Mouse (Mus musculus) layer of hippocampus, adult 11-12 months (tissue): Measurements from ENCODE around the gene Tiam2.

Experiments
- DNase-seq: peaks from one replicate; pipeline ENCODE4 v3.0.0; 2022; ENCODE audit warnings: low spot score

Gene Tiam2

GRCm38 (mm10) chr17:3498086-3498485 is 171.7 kb downstream of the Tiam2 start:
- peak; percentile 55 for DNase-seq

DNA sequence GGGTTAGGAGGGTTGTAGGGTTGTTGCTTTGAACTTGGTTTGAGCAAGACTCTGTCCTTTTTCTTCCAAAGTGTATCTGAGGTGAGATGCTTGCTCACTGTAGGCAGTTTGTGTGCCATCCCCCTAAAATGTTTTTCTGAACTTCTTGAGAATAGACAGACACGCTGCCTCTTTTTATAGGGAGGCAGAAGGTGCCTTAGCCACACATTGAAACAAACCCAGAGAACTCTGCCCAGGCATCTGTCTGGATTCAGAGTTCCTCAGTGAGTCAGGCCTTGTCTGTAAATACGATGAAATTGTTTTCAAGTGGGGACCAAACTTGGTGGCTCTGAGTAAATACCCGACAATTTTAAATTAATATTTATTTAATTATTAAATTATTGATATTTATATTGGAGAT is 172.2 kb downstream of the Tiam2 start:
- no peak for DNase-seq

DNA sequence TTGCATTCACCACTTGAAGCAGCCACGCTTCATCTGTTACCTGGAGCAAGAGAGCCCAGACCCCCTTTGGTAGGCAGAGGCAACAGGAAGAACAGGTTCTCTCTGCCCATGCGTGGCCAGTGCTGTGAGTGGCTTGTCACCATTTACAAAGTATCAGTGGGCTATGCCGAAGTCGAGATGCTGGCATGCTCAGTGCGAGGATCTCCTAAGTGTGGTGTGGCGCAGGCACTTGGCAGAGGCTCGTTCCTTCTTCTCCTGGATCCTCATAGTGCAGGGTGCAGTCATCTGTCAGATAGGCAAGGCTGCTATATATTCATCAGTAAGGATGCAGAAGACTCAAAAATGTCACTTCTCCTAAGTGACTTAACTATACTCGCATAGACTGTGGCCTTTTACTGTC is 173.1 kb downstream of the Tiam2 start:
- DNase-seq = no peak

GRCm38 (mm10) chr17:3500076-3500475 is 173.7 kb downstream of the Tiam2 start:
- DNase-seq = no peak

DNA sequence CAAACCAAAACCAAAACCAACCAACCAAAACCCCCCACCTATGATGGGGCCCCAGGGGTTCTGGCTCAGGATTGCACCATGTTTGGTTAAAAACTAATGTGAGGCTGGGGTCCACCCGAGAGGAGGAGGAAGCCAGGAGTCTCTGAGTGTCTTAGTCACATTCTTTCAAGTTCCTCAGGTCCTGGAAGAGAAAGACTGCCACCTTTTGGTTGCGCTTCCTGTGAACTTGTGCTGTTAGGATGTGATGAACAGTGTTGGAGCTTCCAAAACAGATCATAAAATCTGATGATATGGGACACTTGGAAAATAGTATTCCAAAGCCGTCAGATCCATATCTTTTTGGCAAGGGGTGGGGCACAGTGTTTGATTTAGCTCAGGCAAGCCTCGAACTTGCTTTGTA is 174.6 kb downstream of the Tiam2 start:
- DNase-seq = no peak

DNA sequence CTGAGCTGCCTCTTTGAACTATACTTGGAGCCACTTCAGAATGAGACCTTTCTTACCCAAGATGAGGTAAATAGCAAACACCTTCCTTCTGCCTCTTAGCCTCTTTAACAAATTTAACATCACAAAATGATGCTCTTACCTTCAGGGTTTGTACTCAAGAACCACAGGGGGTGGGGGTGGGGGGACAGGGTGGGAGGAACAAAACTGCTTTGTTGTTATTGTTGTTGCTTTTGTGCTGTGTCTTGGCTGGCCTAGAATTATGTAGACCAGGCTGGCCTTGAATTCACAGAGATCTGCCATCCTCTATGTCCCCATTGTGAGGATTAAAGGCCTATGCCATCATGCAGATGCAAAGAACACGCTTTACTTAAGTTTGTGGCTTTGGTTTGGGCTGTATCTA is 179.3 kb downstream of the Tiam2 start:
- no peak for DNase-seq

DNA sequence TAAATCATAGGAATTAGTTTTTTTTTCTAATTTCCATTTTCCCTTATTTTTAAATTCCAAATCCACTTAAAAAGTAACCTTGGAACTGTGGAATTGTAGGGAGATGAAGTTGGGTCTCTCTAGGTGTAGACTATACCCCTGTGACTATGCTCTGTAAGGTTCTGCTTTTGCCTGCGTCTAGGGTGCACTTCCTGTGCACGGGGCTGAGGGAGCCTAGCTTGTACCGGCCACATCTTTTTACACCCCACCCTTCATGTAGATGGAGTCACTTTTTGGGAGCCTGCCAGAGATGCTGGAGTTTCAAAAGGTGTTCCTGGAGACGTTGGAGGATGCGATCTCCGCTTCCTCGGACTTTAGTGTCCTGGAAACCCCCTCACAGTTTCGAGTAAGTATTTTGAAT is 180.1 kb downstream of the Tiam2 start:
- no peak for DNase-seq

DNA sequence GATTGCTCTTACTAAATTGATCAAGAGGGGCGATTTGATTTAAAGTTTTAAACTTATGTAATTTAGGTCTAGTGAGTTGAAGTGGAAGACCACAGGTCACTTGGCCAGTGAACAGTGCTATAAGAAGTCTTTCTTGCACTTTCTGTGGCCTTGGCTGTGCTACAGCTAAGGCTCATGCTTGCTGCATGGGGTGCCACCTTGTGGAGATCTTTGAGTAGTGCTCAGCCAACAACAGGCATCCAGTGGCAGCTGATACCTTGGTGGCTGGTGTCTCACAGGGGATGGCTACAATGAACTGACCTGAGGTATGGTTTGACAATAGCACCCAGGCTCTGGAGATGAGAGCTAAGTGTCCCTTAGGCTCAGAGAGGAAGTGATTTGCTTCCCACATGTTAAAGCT is 183.5 kb downstream of the Tiam2 start:
- peak; percentile 71 for DNase-seq

GRCm38 (mm10) chr17:3514316-3514715 is 187.9 kb downstream of the Tiam2 start:
- no peak for DNase-seq

- DNase-seq = no peak
These were observed 189.5 kb downstream of the Tiam2 start for GRCm38 (mm10) chr17:3515851-3516250.

- no peak for DNase-seq
These were observed 190.0 kb downstream of the Tiam2 start for GRCm38 (mm10) chr17:3516406-3516805.

DNA sequence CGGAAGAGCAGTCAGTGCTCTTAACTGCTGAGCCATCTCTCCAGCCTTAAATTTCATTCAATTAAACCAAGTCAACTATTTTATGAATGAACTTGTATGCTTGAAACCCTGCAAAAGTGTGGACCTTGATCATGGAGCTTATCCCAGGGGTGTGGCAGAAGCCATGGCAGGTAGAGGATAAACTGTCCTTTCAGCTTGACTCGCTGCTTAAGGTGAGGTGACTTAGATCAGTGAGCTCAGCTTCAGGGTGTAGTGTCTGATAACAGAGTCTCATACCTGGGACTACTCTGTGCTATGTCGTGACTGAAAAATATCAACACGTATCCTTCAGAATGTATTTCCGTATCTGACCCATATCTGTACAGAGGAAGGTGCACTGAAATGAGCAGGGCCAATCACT is 194.0 kb downstream of the Tiam2 start:
- no peak for DNase-seq

DNA sequence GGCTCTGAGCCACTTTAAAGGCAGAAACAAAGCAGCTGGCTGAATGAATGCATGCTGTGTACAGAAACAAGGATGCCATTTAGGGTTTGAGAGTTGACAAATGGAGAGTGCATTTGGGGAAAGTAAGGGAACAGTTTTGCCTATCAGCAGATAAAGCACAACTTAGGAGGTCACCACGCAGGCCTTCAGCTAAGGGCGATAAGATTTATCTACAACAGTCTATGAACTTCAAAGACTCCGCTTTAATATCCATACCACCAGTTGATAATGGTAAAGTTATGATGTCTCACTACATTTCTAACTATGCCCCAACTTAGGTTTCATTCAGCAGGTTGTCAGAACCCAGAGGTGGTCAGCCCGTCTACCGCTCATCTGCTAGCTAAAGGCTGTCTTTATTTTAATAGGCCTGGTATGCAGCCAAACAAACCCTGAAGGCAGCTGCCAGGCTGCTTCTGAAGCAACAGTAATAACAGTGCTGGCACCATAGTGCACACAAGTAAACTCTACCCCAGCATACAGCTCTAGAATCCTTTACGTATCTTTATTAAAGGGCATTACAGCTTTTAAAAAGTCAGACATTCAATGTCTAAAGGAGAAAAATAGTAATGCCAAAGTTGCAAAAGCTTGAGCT is 201.6 kb downstream of the Tiam2 start:
- DNase-seq = no peak

DNA sequence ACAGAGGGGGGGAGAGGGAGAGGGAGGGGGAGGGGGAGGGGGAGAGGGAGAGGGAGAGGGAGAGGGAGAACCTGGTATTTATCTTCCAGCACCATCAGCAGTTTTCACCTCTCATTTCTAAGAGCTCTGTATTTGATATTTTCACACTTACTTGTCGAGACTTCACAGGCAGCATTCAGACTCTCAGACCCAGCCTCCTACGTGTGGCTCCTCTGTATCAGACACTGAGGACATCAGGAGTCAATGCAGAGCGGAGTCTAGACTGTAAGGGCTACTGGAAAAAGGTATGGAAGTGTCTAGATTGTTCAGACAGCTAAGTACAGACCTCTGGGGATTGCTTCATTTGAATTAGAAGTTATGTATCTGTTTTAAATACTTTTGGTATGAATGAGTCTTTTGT is 203.2 kb downstream of the Tiam2 start:
- DNase-seq = no peak

GRCm38 (mm10) chr17:3530549-3530948 is 204.2 kb downstream of the Tiam2 start:
- DNase-seq = no peak

DNA sequence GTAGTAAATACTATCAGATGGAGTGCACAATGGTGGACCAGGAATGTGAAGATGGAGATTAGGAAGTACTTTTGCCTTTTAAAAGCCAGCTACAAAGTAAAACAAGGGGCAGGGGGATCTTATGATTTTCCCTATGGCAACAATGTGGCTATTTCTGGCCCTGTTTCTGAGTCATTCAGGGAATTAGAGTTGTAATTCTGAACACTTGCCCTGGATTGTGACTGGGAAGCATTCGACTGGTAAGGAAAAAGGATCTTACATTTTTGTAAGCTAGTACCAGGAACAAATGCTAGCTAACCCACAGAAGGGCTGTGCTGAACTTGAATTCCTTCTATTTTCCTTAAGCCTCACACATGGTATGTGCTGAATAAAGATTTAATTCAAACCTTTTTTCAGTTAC is 205.3 kb downstream of the Tiam2 start:
- no peak for DNase-seq

- DNase-seq = no peak
These were observed 205.9 kb downstream of the Tiam2 start, which contains the start of gene Cldn20 for GRCm38 (mm10) chr17:3532254-3532653. TSS of gene Cldn20 (plus strand) at chr17:3532554.

DNA sequence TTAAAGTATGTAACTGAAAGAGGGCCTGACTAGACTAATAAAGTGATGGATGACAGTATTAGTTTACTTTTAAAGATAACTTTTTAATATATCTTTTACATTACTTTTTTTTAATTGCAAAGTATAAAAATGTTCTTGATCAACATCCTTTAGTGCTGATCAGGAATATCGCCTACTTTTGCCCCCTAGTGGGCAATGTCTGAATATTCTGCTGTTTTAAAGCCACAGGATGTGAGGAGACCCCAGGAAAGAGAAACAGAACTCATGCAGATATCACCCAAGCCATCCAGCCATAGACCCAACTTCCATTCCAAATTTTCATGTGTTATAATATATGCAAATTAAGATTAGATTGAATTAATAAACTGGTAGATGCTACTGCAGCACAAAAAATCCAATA is 207.1 kb downstream of the Tiam2 start:
- DNase-seq = peak; percentile 33

DNA sequence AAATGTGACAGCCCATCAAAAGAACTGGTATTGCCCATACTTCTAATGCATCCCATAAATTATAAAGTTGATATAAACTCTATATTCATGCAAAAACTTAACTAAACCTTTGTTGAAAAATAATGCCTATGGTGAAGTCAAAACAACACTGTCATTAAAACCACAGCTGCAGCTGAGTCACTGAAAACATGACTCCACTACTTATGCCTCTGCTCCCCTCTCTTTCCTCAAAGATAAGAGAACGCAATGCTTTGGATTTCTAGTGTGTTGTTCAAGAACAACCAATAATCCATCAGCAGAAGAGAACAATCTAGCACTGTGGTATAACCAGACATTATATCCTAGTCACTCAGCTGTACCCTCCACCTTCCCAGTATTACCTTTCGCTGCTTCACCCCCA is 213.9 kb downstream of the Tiam2 start:
- no peak for DNase-seq

GRCm38 (mm10) chr17:3541033-3541432 is 214.7 kb downstream of the Tiam2 start:
- DNase-seq = no peak

- no peak for DNase-seq
These were observed 221.4 kb downstream of the Tiam2 start for GRCm38 (mm10) chr17:3547725-3548124.

DNA sequence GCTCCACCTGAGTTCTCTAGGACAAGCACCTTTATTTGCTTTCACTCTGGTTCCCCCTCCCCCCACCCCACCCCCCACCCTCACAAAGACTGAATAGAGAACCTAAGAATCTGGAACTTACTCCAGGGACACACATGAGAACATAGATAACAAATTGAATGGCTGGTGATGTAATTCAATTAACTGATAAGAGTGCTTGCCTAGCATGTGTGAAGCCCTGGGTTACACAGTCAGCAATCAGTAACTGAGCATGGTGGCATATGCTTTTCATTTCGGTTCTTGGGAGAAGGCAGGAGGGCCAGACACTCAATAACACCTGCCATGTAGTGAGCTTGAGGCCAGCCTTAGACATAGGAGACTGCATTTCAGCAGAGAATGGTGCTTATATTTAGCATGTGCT is 229.9 kb downstream of the Tiam2 start:
- no peak for DNase-seq

GRCm38 (mm10) chr17:3557331-3558311 is 231.2 kb downstream of the Tiam2 start, which contains the start of gene Tfb1m:
TSS of gene Tfb1m (minus strand) at chr17:3557781.
- peak; percentile 98 for DNase-seq
